Mouse (Mus musculus): ENCODE measurements at regions not wholly inside any gene's neighbourhood (a gene's known extent, or its start where the extent isn't known, plus 50 kb on each side); places are given as distances from the start of the nearest gene placed in this dataset.

DNA sequence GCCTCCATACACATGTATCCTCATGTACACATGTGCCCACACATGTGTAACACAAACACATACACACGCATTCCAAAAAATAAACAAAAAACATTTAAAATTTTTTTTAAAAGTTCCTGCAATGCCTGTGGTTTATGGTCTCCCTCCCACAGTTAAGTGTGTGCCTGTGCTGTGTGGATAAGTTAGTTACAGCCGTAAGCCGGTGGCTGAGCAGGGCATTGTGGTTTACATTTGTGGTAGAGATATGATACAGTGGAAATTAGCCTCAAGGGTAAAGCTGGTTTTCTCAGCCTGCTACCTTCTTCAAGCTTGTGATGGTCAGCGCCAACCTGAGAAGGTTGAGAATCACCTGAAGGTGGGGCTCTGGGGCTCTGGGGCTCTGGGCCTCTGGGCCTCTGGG is 484.0 kb upstream of the Kcnab2 start:
- TF ChIP-seq CTCF (IDR thresholded peaks at IDR 0.05; ENCODE audit: low read depth) (no peak), EP300 (IDR thresholded peaks at IDR 0.05; ENCODE audit: low read depth) (no peak)

All from heart, postnatal 0 days (tissue).